Mouse (Mus musculus): ENCODE data around the gene Manf. TPM values are rescaled to one million over a fixed set of nuclear protein-coding genes. Genes with fewer than 3 reads are reported as not detected.

Gene Manf
- total and polyA plus RNA-seq, 2 experiments from 2014 or later = 49.5 to 135 TPM

- H3K9ac ChIP-seq = no peak overlapping the region
- H3K4me1 ChIP-seq (ENCODE audit: insufficient read depth) = no peaks in the 10 kb centered on the region
- H3K27ac ChIP-seq (ENCODE audit: low read depth, low read length) = no peak overlapping the region
- no peak for DNase-seq
- H3K36me3 ChIP-seq (ENCODE audit: insufficient read depth) = peaks cover 63% of the 10 kb centered on the region
- no peak overlapping the region for H3K4me2 ChIP-seq (ENCODE audit: low read depth)
- no peak for ATAC-seq
- H3K9me3 ChIP-seq (ENCODE audit: low read length) = no peaks in the 10 kb centered on the region
- 86% methylated on average over 3 of the region's 3 CpGs for WGBS
- TF ChIP-seq CTCF (IDR thresholded peaks at IDR 0.05; ENCODE audit: low read depth) = no peak
- H3K27me3 ChIP-seq (ENCODE audit: insufficient read depth, low read length) = no peaks in the 10 kb centered on the region
- H3K4me3 ChIP-seq (ENCODE audit: low read depth, low read length) = no peak overlapping the region
These were observed 15.1 kb downstream of the Manf start for GRCm38 (mm10) chr9:106876666-106877065.

GRCm38 (mm10) chr9:106874216-106874615 lies 17.6 kb downstream of the Manf start:
- H3K9me3 ChIP-seq (ENCODE audit: low read length) = no peaks in the 10 kb centered on the region

GRCm38 (mm10) chr9:106858036-106858435 lies 33.7 kb downstream of the Manf start:
- 93% methylated on average over 11 of the region's 11 CpGs for WGBS
- H3K4me1 ChIP-seq (ENCODE audit: insufficient read depth) = no peaks in the 10 kb centered on the region
- ATAC-seq (no peak), DNase-seq (no peak)
- H3K27me3 ChIP-seq (ENCODE audit: insufficient read depth, low read length) = no peaks in the 10 kb centered on the region
- TF ChIP-seq CTCF (IDR thresholded peaks at IDR 0.05; ENCODE audit: low read depth) = no peak
- H3K9ac ChIP-seq = no peak overlapping the region
- no peak overlapping the region for H3K4me2 ChIP-seq (ENCODE audit: low read depth)
- H3K27ac ChIP-seq (ENCODE audit: low read depth, low read length) = no peak overlapping the region
- peaks cover 75% of the 10 kb centered on the region for H3K36me3 ChIP-seq (ENCODE audit: insufficient read depth)
- H3K4me3 ChIP-seq (ENCODE audit: low read depth, low read length) = no peak overlapping the region
- no peaks in the 10 kb centered on the region for H3K9me3 ChIP-seq (ENCODE audit: low read length)

More at GRCm38 (mm10) chr9:106874216-106874615, 17.6 kb downstream of the Manf start:
- H3K4me1 ChIP-seq (ENCODE audit: insufficient read depth) = no peaks in the 10 kb centered on the region
- WGBS = 83% methylated on average over 5 of the region's 5 CpGs
- TF ChIP-seq CTCF (IDR thresholded peaks at IDR 0.05; ENCODE audit: low read depth) = no peak
- H3K9ac ChIP-seq = no peak overlapping the region
- no peak overlapping the region for H3K27ac ChIP-seq (ENCODE audit: low read depth, low read length)
- ATAC-seq (no peak), DNase-seq (no peak)
- peaks cover 51% of the 10 kb centered on the region for H3K36me3 ChIP-seq (ENCODE audit: insufficient read depth)
- no peak overlapping the region for H3K4me3 ChIP-seq (ENCODE audit: low read depth, low read length)
- H3K27me3 ChIP-seq (ENCODE audit: insufficient read depth, low read length) = no peaks in the 10 kb centered on the region
- no peak overlapping the region for H3K4me2 ChIP-seq (ENCODE audit: low read depth)

GRCm38 (mm10) chr9:106856664-106857063 lies 35.1 kb downstream of the Manf start:
- Histone ChIP-seq H3K4me3 (ENCODE audit: low read depth, low read length) (no peak overlapping the region), H3K27ac (ENCODE audit: low read depth, low read length) (no peak overlapping the region), H3K9me3 (ENCODE audit: low read length) (no peaks in the 10 kb centered on the region), H3K4me2 (ENCODE audit: low read depth) (no peak overlapping the region), H3K9ac (no peak overlapping the region), H3K27me3 (ENCODE audit: insufficient read depth, low read length) (no peaks in the 10 kb centered on the region), H3K4me1 (ENCODE audit: insufficient read depth) (no peaks in the 10 kb centered on the region), H3K36me3 (ENCODE audit: insufficient read depth) (peaks cover 74% of the 10 kb centered on the region)
- DNase-seq (no peak), ATAC-seq (no peak)
- no peak for TF ChIP-seq CTCF (IDR thresholded peaks at IDR 0.05; ENCODE audit: low read depth)
- WGBS = 87% methylated on average over 3 of the region's 3 CpGs

- WGBS = 91% methylated on average over 6 of the region's 6 CpGs
- H3K9me3 ChIP-seq (ENCODE audit: low read length) = no peaks in the 10 kb centered on the region
- no peaks in the 10 kb centered on the region for H3K27me3 ChIP-seq (ENCODE audit: insufficient read depth, low read length)
- H3K4me1 ChIP-seq (ENCODE audit: insufficient read depth) = no peaks in the 10 kb centered on the region
- H3K9ac ChIP-seq = no peak overlapping the region
- no peak overlapping the region for H3K4me2 ChIP-seq (ENCODE audit: low read depth)
- peaks cover 49% of the 10 kb centered on the region for H3K36me3 ChIP-seq (ENCODE audit: insufficient read depth)
- DNase-seq (no peak), ATAC-seq (no peak)
- TF ChIP-seq CTCF (IDR thresholded peaks at IDR 0.05; ENCODE audit: low read depth) = no peak
- no peak overlapping the region for H3K27ac ChIP-seq (ENCODE audit: low read depth, low read length)
- H3K4me3 ChIP-seq (ENCODE audit: low read depth, low read length) = no peak overlapping the region
These were observed 49.0 kb downstream of the Manf start for GRCm38 (mm10) chr9:106842800-106843199.

- 98% methylated on average over 1 of the region's 1 CpGs for WGBS
- H3K4me1 ChIP-seq (ENCODE audit: insufficient read depth) = no peaks in the 10 kb centered on the region
- peaks cover 51% of the 10 kb centered on the region for H3K36me3 ChIP-seq (ENCODE audit: insufficient read depth)
- ATAC-seq (no peak), DNase-seq (no peak)
- TF ChIP-seq CTCF (IDR thresholded peaks at IDR 0.05; ENCODE audit: low read depth) = peak; percentile 29
- no peaks in the 10 kb centered on the region for H3K9me3 ChIP-seq (ENCODE audit: low read length)
- no peak overlapping the region for H3K9ac ChIP-seq
- H3K4me3 ChIP-seq (ENCODE audit: low read depth, low read length) = no peak overlapping the region
- no peaks in the 10 kb centered on the region for H3K27me3 ChIP-seq (ENCODE audit: insufficient read depth, low read length)
- no peak overlapping the region for H3K4me2 ChIP-seq (ENCODE audit: low read depth)
- H3K27ac ChIP-seq (ENCODE audit: low read depth, low read length) = no peak overlapping the region
These were observed 51.2 kb downstream of the Manf start for GRCm38 (mm10) chr9:106840569-106840968.

GRCm38 (mm10) chr9:106822381-106823104 lies 69.2 kb downstream of the Manf start:
- TF ChIP-seq CTCF (IDR thresholded peaks at IDR 0.05; ENCODE audit: low read depth) = peak; percentile 10; the same call in 1 of the 2 replicates
- DNase-seq (peak; percentile 80), ATAC-seq (peak; percentile 14)
- Histone ChIP-seq H3K9me3 (ENCODE audit: low read length) (no peaks in the 10 kb centered on the region), H3K27me3 (ENCODE audit: insufficient read depth, low read length) (no peaks in the 10 kb centered on the region), H3K27ac (ENCODE audit: low read depth, low read length) (peak overlapping the region; percentile 87), H3K4me2 (ENCODE audit: low read depth) (peak overlapping the region; percentile 95), H3K36me3 (ENCODE audit: insufficient read depth) (no peaks in the 10 kb centered on the region), H3K4me1 (ENCODE audit: insufficient read depth) (no peaks in the 10 kb centered on the region), H3K4me3 (ENCODE audit: low read depth, low read length) (peak overlapping the region; percentile 99), H3K9ac (peak overlapping the region; percentile 77)
- 2% methylated on average over 32 of the region's 32 CpGs for WGBS
